Mouse (Mus musculus): ENCODE data around the gene Lao1.

Gene Lao1

GRCm38 (mm10) chr4:119015557-119015956 is 54.2 kb downstream of the Lao1 start:
- no peak for DNase-seq (ENCODE audit: low read depth)

DNA sequence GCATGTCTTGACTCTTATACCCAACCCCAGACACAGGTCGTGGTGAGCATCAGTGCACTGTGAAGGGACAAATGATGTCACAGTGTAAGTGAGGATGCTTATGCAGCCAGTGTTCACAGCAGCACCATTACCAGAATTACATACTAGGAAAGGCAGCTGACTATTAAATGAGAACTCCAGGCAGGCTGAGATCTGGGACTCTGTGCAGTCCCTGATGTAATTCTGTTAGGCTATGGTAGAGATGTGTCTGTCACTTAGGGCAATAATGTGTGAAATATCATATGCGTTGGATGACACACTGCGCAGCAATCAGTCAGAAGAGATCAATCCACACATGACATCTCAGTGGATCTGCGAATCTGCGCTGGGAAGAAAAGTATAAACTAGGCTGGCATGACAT is 55.7 kb downstream of the Lao1 start:
- DNase-seq (ENCODE audit: low read depth), result no peak
